Mouse (Mus musculus) c-Kit-positive CD71-positive TER-119-negative erythroid progenitor cells, embryonic 14.5 days (primary cell): Measurements from ENCODE around the gene Elf3.
"Not testable (repeated sequence)": the region's sequence is repeated elsewhere in the genome, so short reads cannot be mapped to it uniquely, and the experiment has no call there.

Source experiments
- DNase-seq: peaks from one replicate; pipeline ENCODE4 v3.0.0-alpha.2; 2013; ENCODE audit warnings: low read depth

Elf3 gene

DNA sequence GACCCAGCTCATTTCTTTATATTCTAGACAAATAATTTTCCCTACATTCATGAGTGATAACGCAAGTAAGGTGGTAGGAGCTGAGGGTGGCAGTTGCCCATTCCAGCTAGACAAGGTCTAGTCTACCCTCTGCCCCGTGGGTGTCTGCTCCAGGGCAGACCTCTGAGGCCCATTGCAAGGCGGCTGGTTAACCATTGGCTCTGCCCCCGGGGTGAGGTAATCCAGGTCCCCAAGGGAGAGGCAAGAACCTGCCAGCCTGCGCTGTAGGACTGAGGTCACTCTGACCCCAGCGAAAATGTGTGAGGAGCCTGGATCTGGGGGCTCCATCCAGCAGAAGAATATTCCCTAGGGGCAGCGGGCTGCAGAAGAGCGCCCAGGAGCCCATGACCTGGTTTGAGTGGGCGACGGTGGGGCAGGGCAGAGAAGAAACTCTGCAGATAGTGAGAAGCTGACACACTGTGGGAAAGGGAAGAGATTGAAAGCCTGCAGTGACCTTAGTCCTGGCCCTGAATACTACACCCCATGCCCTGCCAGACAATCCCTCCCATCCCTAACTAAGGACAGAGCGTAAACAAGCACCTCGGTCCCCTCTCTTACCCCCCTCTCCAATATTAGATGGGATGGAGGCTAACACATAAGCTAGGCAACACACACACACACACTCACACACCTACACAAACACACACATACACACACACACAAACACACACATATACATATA lies 21.1 kb downstream of the Elf3 start:
- DNase-seq: no peak

DNA sequence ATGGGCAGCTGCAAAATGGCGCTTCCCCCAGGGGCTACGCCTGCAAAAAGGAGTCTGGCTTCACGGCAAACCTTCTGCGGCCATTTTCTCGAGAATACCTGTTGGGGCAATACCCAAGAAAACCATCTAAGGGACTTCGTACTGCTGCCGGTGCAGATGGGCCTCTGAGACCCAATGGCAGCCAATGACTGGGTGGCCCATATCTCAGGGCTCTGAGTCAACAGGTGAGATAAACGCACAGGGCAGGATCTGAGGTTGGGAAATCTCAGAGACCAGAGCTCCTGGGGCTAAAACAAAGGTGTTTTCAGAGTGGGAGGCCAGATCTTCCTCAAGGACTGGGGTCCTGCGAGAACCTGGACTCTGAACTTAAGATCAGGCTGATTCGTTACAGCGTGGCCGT lies 23.6 kb downstream of the Elf3 start:
- DNase-seq: no peak

DNA sequence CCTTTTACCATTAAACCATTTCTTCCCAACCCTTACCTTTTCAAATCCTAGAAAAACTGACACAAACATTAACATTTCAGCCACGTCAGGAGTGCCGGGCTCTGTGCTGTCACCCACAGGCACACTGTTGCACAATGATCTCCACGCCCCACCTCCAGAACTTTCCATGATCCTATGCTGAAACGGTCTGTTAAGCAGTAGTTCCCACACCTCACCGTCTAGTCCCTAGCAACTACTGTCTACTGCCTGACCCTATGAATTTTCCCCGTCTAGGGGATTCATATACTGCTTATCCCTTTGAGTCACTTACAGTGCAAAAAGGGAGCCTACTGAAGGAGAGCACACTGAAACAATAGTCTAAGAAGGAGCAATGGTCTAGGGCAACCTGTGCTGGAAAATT lies 24.4 kb downstream of the Elf3 start:
- no peak for DNase-seq

DNA sequence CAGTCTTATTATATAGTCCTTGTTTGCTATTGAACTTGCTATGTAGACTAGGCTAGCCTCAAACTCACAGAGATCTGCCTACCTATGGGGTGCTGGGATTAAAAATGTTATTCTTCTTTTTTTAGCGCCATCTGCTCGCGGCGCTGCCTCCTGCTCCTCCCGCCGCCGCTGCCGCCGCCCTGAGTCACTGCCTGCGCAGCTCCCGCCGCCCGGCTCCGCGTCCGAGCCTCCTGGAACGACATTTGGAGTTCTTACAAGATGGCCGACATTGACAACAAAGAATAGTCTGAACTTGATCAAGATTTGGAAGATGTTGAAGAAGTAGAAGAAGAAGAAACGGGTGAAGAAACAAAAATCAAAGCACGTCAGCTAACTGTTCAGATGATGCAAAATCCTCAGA lies 26.5 kb downstream of the Elf3 start:
- DNase-seq: not testable (repeated sequence)

DNA sequence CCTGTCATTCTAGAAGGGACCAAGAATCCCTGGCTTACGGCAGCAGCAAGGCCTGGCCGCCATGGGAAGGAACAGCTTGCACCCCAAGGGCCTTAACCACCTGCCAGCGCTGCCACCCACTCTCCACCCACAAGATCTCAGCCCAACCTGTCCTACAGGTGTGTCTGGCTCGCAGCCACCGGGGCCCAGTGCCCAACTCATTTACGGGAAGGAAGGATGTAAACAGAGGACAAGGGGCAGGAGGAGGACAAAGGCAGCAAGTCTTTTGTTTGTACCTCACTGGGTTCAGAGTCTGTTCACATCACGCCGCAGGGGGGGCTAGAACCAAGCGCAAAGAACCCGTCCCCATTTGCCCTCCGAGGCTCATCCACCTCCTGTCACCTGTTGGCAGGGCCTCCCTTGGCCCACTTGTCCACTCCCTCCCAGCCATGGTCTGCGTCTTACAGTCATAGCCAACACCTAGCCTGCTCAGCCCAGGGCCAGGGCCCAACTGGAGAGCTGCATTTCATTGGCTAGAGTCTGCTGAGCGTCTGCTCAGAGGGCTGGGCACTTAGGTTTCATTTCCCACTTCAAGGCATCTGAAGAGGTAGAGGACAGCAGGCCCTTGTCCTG lies 30.9 kb downstream of the Elf3 start:
- no peak for DNase-seq

DNA sequence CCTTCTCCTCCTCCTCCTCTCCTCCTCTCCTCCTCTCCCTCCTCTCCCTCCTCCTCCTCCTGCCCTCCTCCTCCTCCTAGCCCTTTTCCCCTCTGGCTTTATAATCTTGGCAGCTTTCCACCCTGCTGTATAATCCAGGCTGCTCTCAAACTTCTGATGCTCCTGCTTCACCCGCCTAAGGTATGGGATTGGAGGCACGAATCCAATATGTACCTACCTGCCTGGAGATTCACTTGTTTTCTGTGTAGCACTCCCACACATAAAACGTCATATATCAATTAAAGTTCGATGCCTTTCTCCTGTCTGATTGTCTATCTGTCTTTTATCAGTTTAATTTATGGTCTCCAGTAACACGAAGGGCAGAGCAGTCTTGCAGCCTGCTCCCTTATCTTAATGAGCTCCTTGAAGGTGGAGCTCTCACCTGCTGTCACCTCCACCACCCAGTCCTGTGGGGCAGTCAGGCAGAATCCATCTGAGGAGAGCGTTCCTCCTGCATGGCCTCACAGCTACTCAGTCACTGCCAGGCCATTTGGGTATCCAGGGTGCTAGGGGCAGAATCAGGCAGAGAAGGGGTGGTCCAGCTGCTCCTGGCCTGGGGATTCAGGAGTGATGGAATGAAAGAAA lies 33.3 kb downstream of the Elf3 start:
- DNase-seq: no peak

DNA sequence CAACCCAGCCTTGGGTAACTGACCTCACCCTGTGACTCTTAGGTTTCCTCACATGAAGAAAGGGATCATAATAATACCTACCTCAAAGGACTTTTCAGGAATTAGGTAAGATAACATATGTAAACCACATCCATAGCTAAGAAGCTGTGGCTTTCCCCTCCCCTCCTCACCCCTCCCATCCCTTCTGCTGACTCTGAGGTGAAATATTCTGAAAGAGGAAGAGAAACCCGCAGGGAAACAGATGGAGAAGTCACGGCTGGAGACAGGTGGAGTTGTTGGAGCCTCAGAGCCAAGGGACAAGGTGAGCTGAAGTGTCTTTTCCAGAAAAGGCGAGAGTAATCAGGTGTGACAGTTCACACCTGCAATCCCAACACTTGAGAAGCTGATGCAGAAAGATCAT lies 34.2 kb downstream of the Elf3 start:
- no peak for DNase-seq

DNA sequence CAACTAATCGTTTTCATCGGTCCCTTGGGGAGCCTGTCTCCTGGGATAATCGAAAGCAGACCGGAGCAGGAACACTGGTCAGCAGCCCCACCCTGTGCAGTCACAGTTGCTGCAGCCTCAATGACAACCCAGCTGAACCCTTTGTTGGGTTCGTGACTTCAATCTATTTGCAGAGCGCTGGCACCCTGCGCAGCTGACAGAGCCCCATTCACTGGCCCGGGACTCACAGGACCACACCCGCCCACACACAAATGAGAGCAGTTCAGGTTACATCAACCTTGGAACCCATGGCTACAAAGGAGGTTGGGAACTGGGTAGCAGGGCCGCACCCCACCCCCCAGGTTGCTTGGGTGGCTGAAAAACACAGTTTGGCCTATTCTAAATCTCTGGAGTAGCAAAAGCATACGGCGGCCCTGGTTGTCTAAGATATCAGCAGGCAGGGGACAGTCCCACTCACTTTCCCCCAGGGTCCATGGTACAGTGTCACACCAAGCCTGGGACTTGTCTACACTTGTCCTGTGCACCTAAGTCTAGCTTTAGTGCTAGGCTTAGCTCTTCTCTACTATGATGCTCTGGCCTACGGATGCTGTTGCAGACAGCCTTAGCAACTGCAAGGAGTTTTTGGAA lies 40.6 kb downstream of the Elf3 start:
- DNase-seq: no peak

DNA sequence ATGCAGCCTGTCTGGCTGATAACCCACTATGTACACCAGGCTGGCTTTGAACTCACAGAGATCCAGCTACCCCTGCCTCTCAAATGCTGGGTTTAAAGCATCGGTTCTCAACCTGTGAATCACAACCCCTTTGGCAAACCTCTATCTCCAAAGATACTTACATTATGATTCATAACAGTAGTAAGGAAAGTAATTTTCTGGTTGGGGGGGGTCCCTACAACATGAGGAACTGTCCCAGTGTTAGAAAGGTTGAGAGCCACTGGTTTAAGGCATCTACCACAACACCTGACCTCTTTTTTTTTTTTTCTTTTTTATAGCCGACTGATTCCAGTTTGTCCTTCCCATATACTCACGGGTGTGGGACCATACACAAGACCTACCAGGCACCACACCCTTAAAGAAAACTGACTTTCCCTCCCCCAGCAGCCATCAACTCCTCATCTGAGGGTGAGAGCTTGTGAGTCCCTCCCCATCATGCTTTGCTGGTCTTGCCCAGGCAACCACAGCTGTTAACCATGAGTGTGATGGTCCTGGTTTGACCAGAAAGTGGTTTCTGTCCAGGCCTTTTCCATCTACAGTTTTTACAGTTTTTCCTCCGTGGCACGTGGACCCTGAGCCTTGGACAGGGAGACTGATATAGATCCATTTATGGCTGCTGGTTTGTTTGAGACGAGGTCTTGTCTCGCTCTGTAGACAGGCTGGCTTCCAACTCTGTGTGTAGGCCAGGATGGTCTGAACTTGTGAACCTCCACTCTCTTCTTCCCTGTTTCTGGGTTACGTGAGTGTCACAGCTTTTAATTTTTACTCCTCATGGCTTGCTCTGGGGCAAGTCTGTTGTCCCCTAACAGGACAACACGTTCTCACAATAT lies 44.4 kb downstream of the Elf3 start:
- no peak for DNase-seq

DNA sequence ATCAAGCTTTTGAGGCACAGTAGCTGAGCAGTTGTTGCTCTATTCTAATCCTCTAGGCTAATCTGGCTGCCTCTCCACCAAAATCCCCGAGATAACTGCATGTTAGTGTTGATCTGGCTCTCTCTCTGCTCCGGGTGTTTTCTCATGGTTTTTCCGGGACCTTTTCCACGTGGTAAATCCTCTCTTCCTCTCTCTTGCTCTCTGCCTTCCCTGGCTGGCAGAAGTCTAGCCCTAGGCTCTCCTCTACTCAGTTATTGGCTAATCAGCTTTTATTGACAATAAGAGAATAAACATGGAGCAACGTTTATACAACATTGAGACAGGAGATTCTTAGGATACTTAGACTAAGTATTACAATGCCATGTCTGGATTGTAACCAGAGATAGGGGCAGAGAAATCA lies 47.9 kb downstream of the Elf3 start:
- DNase-seq: no peak

DNA sequence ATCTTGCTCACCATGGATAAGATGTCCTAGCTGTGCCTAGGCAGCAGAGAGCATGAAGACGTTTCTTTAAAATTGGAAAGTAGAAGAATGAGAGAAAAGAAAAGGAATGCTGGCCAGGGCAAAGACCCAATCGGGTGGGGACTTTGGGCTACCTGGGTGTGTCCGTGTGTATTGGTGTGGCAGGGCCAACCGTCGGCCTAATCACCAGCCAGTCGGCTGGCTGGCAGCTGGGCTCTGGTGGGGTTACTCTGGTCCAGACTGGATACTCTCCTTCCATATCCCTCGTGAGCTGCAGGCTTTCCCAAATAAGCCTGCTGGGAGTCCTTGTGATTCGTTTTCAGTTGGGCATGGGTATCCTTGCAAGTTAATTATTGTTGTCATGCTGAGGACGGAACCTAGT lies 49.7 kb downstream of the Elf3 start:
- no peak for DNase-seq

DNA sequence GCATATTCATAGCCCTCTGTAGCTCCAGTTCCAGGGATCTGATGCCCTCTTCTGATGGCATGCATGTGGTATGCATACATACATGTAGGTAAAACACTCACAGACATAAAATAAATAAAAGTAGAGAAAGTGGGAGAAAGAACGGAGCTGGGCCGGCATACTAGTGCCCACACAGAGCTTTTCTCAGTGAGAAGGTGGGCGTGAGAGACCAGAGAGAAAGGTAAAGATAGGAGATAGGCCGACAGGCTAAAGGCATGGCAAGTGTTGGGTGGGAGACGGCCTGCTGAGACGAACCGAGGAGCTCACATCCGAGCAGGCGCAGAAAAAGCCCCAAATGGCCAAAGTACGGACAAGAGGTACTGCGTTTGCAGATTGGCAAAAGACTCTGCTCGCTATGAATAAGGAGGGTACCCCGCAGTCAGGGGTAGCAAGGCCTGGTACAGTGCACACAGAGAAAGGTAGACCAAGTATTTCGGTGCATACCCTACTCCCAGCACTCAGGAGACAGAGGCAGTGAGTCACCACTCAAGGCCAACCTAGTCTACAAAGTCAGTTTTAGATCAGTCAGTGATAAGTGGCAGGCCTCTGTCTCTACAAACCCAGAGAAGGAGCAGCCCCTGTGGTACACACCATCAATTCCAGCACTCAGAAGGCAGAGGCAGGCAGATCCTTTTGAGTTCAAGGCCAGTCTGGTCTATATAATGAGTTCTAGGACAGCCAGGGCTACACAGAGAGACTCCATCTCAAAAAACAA lies 51.6 kb downstream of the Elf3 start:
- DNase-seq: no peak

DNA sequence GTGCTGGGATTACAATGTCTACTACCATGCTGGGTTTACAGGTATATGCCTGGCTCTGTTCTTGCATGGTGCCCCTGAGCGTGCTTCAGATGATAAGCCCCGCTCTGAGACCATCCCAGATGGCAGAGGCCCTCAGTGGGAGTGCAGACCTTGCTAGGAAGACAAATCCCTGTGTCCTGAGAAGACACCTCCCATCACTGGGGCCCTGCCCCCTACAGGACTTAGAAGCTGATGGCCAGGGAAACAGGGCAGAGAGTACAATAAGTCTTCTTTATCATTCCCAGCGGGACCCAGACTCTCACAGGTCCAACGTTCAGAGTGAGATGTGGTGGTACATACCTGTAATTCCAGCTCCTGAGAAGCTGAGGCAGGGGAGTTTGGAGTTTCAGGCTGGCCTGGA lies 53.1 kb downstream of the Elf3 start:
- no peak for DNase-seq

DNA sequence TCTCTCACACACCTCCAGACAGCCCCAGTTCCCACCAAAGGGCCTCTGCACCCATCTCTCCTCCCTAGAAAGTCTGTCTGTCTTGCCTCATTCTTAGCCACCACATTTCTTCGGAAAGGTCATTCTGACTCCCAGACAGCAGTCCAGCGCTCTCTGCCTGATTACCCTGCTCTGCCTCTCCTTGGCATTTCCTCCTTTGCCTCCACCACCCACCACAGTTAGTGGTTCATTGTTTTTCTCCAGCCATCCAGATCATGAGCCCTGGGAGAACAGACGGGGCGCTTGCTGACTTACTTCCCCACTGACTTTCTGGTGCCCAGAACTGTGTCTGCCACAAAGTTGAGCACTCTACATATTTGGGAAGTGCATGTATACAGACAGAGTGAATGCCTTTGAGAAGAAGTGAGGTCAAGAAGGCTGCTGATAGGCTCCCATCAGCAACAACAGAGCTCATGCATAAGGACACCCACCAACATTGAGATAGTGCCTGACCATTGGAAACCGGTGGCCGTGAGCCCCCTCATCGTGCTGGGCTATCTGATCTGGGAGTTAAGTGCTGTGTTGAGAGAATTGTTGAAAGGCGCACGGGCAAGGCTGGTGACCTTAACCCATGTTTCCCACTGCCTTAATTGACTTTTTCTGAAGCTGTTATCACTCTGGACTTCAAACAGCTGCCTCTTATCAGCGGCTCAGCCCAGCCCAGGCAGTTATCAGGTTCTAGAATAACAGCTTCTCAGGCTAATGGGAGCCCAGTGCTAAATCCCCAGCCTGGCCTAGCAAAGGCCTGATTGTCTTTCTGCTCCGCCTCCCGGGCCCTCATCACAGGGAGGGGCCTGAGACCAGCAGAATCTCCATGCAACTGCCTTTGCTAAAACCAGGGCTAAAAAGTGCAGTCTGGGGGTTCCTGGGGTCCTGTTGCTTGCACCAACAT lies 53.9 kb downstream of the Elf3 start:
- DNase-seq: peak; percentile 69
